7 mouse cellular contexts compared by ENCODE assay signal in genomic region chr11:110483165-110483564, GRCm38 (mm10).
DNase-seq lines count a peak whose midpoint lies in the region; ATAC-seq and TF ChIP-seq lines count a peak whose summit lies in the region.

No protein-coding gene starts in this region.

- no peaks in the 10 kb centered on the region for H3K27me3 ChIP-seq in liver, postnatal 0 days (ENCODE audit: insufficient read depth, low read length)
- no peaks in the 10 kb centered on the region for H3K27me3 ChIP-seq in stomach, embryonic 14.5 days (ENCODE audit: control insufficient read depth, insufficient read depth, low read length)

- no peak for TF ChIP-seq EP300 in liver, postnatal 0 days (IDR thresholded peaks at IDR 0.05; ENCODE audit: low read depth)

- WGBS in liver, postnatal 0 days (ENCODE audit: insufficient replicate concordance), result 13% methylated on average over 6 of the region's 6 CpGs
- 34% methylated on average over 6 of the region's 6 CpGs for WGBS in stomach, embryonic 14.5 days

- H3K4me2 ChIP-seq in liver, postnatal 0 days (ENCODE audit: low read depth, low read length), result no peak overlapping the region
- no peak overlapping the region for H3K4me2 ChIP-seq in stomach, embryonic 14.5 days (replicated peaks; ENCODE audit: low read depth, low read length)

- ATAC-seq in hematopoietic stem cell, adult 5-6 weeks (replicated peaks in 1 of 2; ENCODE audit: insufficient read depth in 1 of 2, low FRiP score in 2 of 2, low TSS enrichment in 1 of 2, low read depth in 1 of 2, poor library complexity in 2 of 2, severe bottlenecking in 2 of 2), result peak; percentile 72 to 82
- peak; percentile 49 for ATAC-seq in liver, postnatal 0 days
- ATAC-seq in stomach, embryonic 14.5 days (ENCODE audit: insufficient number of reproducible peaks, insufficient read depth, low FRiP score, low read depth), result peak; percentile 51; the same call in 1 of the 2 replicates

- no peak overlapping the region for H3K4me3 ChIP-seq in ES-E14 (ENCODE audit: insufficient read depth in 1 of 2, low read depth in 1 of 2, low read length in 2 of 2, poor library complexity in 1 of 2, severe bottlenecking in 1 of 2)
- H3K4me3 ChIP-seq in liver, postnatal 0 days (ENCODE audit: low read depth, low read length), result no peak overlapping the region
- no peak overlapping the region for H3K4me3 ChIP-seq in stomach, embryonic 14.5 days (ENCODE audit: low read depth, low read length)

- no peaks in the 10 kb centered on the region for H3K36me3 ChIP-seq in ES-E14 (ENCODE audit: control insufficient read depth, insufficient read depth, low read length, poor library complexity, severe bottlenecking)
- peaks cover 3% of the 10 kb centered on the region; the same call in 1 of the 2 replicates for H3K36me3 ChIP-seq in liver, postnatal 0 days (replicated peaks; ENCODE audit: insufficient read depth, low read length)
- no peaks in the 10 kb centered on the region for H3K36me3 ChIP-seq in stomach, embryonic 14.5 days (ENCODE audit: control insufficient read depth, insufficient read depth, low read length)

- H3K9me3 ChIP-seq in ES-E14 (ENCODE audit: control insufficient read depth, insufficient read depth, low read depth, low read length), result no peaks in the 10 kb centered on the region
- H3K9me3 ChIP-seq in liver, postnatal 0 days (ENCODE audit: low read length), result 0 out of 2 replicates have a peak, but pooled peaks cover 3% of the 10 kb centered on the region
- no peaks in the 10 kb centered on the region for H3K9me3 ChIP-seq in stomach, embryonic 14.5 days (ENCODE audit: control insufficient read depth, low read depth, low read length)

- no peak overlapping the region for H3K27ac ChIP-seq in ES-E14 (ENCODE audit: insufficient read depth, low read depth, low read length, poor library complexity, severe bottlenecking)
- H3K27ac ChIP-seq in liver, postnatal 0 days (ENCODE audit: low read depth), result 0 out of 2 replicates have a peak overlapping the region, but pooled peaks have one; percentile 2
- no peak overlapping the region for H3K27ac ChIP-seq in stomach, embryonic 14.5 days (ENCODE audit: low read length)

- H3K9ac ChIP-seq in ES-E14 (ENCODE audit: insufficient read depth, low read depth, low read length, poor library complexity, severe bottlenecking), result no peak overlapping the region
- H3K9ac ChIP-seq in liver, postnatal 0 days (replicated peaks), result no peak overlapping the region
- H3K9ac ChIP-seq in stomach, embryonic 14.5 days (replicated peaks; ENCODE audit: low read depth, low read length), result no peak overlapping the region

- peak; percentile 28 to 39 for DNase-seq in layer of hippocampus, postnatal 10 days (ENCODE audit: low spot score in 2 of 2)
- DNase-seq in layer of hippocampus, adult 9-11 months, result no peak
- peak; percentile 69 for DNase-seq in ES-E14 (ENCODE audit: low read depth, low spot score)
- peak; percentile 39 for DNase-seq in c-Kit-negative CD71-positive TER-119-positive erythroid progenitor cells, embryonic 14.5 days (ENCODE audit: low read depth, low spot score)
- peak; percentile 50 for DNase-seq in liver, postnatal 0 days

- in situ Hi-C loops in ES-E14 (cut with MboI; ENCODE audit: low sequenced_read_pairs in 2 of 2, unreplicated experiment in 2 of 2), result loop anchor here in 1 of 2 experiments (10.0 kb wide), 1 partner anchor 118 kb away; no protein-coding TSS in a partner anchor

- peak; percentile 92 for TF ChIP-seq CTCF in liver, postnatal 0 days (IDR thresholded peaks at IDR 0.05; ENCODE audit: low read depth)

- H3K4me1 ChIP-seq in ES-E14 (ENCODE audit: control insufficient read depth in 2 of 2, insufficient read depth in 2 of 2, low read length in 2 of 2, poor library complexity in 1 of 2), result peaks cover 0 to 4% of the 10 kb centered on the region in 2 experiments; a peak in 1 of 4 replicates
- peaks cover 15% of the 10 kb centered on the region for H3K4me1 ChIP-seq in liver, postnatal 0 days (ENCODE audit: insufficient read depth)
- H3K4me1 ChIP-seq in stomach, embryonic 14.5 days (ENCODE audit: control insufficient read depth, insufficient read depth, low read length), result peaks cover 5% of the 10 kb centered on the region; the same call in 1 of the 2 replicates

TF ChIP-seq in ES-E14, 5 proteins besides CTCF, POLR2A, EP300 and RAD21:
- peak; percentile 31; the same call in 1 of the 2 replicates for TF ChIP-seq ZC3H11A (IDR thresholded peaks at IDR 0.05; ENCODE audit: borderline replicate concordance, low read depth, low read length)
- TF ChIP-seq MAFK (IDR thresholded peaks at IDR 0.05; ENCODE audit: insufficient read depth, low read depth, low read length), result no peak
- TF ChIP-seq ZNF384 (IDR thresholded peaks at IDR 0.05; ENCODE audit: low read depth, low read length), result no peak
- no peak for TF ChIP-seq HCFC1 (IDR thresholded peaks at IDR 0.05; ENCODE audit: borderline replicate concordance, insufficient read depth, low read length)
- TF ChIP-seq CHD2 (IDR thresholded peaks at IDR 0.05; ENCODE audit: low read depth, low read length), result no peak
